Mouse (Mus musculus) erythroblast, embryonic 14.5 days (primary cell): Measurements from ENCODE around the gene Macrod2.

Experiments
- GATA1 ChIP-seq: IDR thresholded peaks from 2 replicates; pipeline ENCODE4 v1.6.1; 2012; ENCODE audit warnings: low read length, inconsistent platforms, mixed read lengths
- TAL1 ChIP-seq: IDR thresholded peaks from 3 replicates; pipeline ENCODE4 v1.6.1; 2012; ENCODE audit warnings: low read length, inconsistent platforms, mixed read lengths

DNA sequence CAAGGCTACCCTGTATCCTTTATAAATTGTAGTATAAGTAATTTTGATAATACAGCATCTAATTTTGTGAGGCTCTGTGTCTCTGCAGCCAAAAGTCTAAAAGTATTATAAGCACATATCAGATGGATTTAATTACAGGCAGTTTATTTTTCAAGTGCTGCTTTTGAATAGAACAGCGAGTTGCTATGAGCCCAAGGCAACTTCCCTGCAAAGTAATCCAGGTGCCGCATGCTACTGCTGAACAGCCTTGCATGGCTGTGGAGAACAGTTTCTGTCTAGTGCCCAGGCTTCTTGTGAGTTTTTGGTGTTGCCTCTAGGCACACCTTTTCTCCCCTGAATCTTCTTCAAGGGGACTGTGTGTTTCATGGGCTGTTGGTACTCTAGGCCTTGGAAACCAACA is 517.8 kb downstream of the Macrod2 start:
- TF ChIP-seq TAL1 (no peak), GATA1 (no peak)
